Mouse (Mus musculus): ENCODE data around the gene Psmd9. TPM values are rescaled to one million over a fixed set of nuclear protein-coding genes. Genes with fewer than 3 reads are reported as not detected.

Gene Psmd9
- polyA plus RNA-seq, 1 experiment, result 31.0 TPM

DNA sequence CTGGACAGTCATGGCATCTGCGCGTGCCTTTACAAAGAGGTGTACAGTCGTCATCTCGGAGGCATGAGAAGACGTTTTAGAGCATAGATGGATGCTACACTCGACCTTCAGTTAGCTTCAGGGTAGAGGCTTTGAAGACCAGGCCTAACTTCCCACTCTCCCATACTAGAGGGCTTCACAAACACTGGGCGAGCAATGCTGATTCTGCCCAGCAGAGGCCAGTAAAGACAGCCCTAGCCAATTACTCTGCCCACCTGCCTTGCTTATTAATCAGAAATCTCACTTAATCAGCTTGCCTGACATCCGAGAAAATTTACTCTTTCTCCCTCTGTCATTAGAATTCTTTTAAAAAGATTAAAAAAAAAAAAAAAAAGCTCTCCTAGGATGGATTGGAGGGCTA lies 116.0 kb downstream of the Psmd9 start:
- Histone ChIP-seq H3K4me3 (ENCODE audit: insufficient read depth, low read length) (no peak overlapping the region), H3K27ac (ENCODE audit: insufficient read depth, low read depth, low read length) (no peak overlapping the region), H3K4me1 (ENCODE audit: control insufficient read depth, insufficient read depth, low read length) (peaks cover 4% of the 10 kb centered on the region)
- TF ChIP-seq POLR2A (IDR thresholded peaks at IDR 0.05; ENCODE audit: borderline replicate concordance, low read depth, low read length) (no peak), CTCF (IDR thresholded peaks at IDR 0.05; ENCODE audit: low read depth, low read length) (no peak)

DNA sequence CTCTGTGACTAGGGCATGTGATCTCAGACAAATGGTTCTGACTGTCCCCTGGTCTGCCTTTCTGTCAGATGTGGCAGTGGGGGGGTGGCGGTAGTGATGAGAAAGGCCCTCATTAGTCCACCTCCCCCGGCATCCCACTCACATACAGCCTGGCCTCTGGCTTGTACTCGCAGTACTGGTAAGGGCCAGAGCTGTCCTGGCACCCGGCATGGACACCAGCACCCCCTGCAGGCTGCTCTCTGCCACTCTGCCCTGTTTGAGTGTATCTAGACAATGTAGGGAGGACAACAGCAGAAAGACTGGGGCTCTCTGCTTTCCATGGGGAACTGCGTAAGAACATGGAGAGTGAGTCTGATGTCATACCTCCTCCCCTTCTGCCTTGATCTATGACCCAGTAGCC lies 118.9 kb downstream of the Psmd9 start:
- Histone ChIP-seq H3K4me1 (ENCODE audit: control insufficient read depth, insufficient read depth, low read length) (no peaks in the 10 kb centered on the region), H3K27ac (ENCODE audit: insufficient read depth, low read depth, low read length) (no peak overlapping the region), H3K4me3 (ENCODE audit: insufficient read depth, low read length) (no peak overlapping the region)
- TF ChIP-seq CTCF (IDR thresholded peaks at IDR 0.05; ENCODE audit: low read depth, low read length), result no peak
- no peak for TF ChIP-seq POLR2A (IDR thresholded peaks at IDR 0.05; ENCODE audit: borderline replicate concordance, low read depth, low read length)

DNA sequence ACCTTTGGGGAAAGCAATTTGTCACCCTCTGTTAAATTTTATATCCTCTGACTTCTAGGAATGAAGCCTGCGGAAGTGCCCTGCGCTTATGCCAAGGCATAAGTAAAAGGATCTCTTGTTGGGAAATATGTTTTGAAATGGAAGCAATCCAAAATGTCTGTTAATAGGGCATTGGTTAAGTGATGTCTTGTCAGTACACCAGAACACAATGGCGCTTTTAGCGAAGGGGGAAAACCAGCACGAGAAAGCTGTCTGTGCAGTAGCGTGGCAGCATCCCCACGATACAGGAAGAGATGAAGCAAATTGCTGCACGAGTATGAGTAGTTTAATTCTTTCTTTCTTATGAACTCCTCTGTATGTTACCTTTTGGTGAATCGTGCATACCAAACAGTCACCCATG lies 125.4 kb downstream of the Psmd9 start:
- no peaks in the 10 kb centered on the region for H3K4me1 ChIP-seq (ENCODE audit: control insufficient read depth, insufficient read depth, low read length)
- H3K27ac ChIP-seq (ENCODE audit: insufficient read depth, low read depth, low read length), result no peak overlapping the region
- H3K4me3 ChIP-seq (ENCODE audit: insufficient read depth, low read length), result no peak overlapping the region
- no peak for TF ChIP-seq POLR2A (IDR thresholded peaks at IDR 0.05; ENCODE audit: borderline replicate concordance, low read depth, low read length)
- no peak for TF ChIP-seq CTCF (IDR thresholded peaks at IDR 0.05; ENCODE audit: low read depth, low read length)

DNA sequence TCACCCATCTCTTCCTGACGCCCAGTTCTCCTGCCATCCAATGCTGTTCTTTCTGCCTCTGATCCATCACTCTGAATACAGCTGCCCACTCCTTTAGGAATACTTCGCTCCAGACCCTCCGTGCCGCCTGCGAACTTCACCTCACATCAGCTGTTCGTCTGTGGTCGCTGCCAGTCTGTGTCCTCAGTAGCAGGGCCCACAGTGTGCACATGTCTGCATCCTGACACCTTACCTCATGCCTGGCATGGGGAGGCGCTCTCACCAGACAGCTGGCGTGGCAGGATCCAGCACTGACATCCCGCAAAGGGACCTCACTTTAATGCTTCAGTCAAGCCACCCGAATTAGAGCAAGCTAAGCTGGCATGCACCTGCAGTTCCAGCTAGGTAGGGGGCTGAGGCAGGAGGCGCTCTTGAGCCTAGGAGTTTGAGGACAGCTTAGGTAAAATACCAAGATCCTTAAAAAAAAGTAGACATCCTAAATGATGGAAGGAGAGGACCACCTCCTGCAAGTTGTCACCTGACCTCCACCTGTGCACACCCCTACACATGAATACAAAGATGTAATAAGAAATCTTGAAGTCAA lies 127.1 kb downstream of the Psmd9 start:
- TF ChIP-seq CTCF (IDR thresholded peaks at IDR 0.05; ENCODE audit: low read depth, low read length), result no peak
- TF ChIP-seq POLR2A (IDR thresholded peaks at IDR 0.05; ENCODE audit: borderline replicate concordance, low read depth, low read length), result no peak
- H3K27ac ChIP-seq (ENCODE audit: insufficient read depth, low read depth, low read length), result no peak overlapping the region
- H3K4me3 ChIP-seq (ENCODE audit: insufficient read depth, low read length), result no peak overlapping the region
- no peaks in the 10 kb centered on the region for H3K4me1 ChIP-seq (ENCODE audit: control insufficient read depth, insufficient read depth, low read length)

DNA sequence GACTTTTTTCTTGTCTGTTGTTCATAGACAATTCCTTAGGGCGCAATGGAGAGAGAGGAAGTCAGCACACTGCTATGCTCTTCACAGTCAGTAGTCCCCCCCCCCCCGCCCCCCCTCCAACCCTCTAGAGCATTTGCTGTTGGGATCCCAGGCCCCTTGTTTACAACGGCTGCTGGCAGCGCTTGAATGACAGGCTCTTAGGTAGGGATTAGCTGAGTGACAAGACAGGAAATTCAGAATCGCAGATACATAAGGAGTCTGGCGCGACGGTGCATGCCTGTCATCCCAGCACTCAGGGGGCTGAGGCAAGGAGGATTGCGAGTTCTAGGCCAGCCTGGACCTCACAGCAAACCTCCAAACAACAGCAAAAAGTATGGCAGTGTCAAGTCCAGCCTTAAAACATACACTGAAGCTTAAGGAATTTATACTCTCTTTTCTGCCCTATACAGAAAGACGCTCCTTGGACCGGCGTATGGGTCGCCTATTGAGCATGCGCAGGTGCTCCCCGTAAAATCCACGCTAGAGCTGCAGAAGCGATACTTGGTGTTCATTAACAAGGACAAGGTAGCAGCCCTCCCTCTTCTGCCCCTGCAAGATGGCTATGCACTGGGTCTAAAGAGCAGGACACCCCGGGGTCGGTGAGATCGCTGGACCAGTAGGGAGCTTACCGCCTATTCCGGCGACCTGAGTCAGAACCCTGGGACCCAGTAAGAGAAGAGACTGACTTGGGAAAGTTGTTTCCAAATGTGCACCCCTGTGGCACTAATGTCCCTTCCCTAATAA lies 128.0 kb downstream of the Psmd9 start:
- no peaks in the 10 kb centered on the region for H3K4me1 ChIP-seq (ENCODE audit: control insufficient read depth, insufficient read depth, low read length)
- H3K4me3 ChIP-seq (ENCODE audit: insufficient read depth, low read length), result no peak overlapping the region
- TF ChIP-seq POLR2A (IDR thresholded peaks at IDR 0.05; ENCODE audit: borderline replicate concordance, low read depth, low read length) (no peak), CTCF (IDR thresholded peaks at IDR 0.05; ENCODE audit: low read depth, low read length) (no peak)
- no peak overlapping the region for H3K27ac ChIP-seq (ENCODE audit: insufficient read depth, low read depth, low read length)

DNA sequence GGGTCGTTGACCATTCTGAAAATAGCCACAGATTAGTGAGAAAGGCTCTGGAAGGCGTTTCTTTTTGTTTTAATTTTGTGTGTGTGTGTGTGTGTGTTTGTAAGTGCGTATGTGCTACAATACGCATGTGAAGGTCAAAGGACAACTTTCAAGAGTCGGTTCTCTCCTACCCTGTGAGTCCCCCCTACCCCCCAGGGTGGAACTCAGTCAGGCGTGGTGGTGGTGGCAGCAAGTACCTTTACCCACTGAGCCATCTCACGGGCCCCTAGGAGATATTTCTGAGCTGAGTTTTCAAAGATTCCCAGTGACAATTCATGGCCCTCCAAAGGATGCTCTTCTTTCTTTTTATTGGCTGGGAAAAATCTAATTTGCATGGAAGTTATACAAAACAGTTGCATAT lies 128.6 kb downstream of the Psmd9 start:
- no peak overlapping the region for H3K4me3 ChIP-seq (ENCODE audit: insufficient read depth, low read length)
- no peaks in the 10 kb centered on the region for H3K4me1 ChIP-seq (ENCODE audit: control insufficient read depth, insufficient read depth, low read length)
- no peak overlapping the region for H3K27ac ChIP-seq (ENCODE audit: insufficient read depth, low read depth, low read length)
- TF ChIP-seq POLR2A (IDR thresholded peaks at IDR 0.05; ENCODE audit: borderline replicate concordance, low read depth, low read length) (no peak), CTCF (IDR thresholded peaks at IDR 0.05; ENCODE audit: low read depth, low read length) (no peak)

DNA sequence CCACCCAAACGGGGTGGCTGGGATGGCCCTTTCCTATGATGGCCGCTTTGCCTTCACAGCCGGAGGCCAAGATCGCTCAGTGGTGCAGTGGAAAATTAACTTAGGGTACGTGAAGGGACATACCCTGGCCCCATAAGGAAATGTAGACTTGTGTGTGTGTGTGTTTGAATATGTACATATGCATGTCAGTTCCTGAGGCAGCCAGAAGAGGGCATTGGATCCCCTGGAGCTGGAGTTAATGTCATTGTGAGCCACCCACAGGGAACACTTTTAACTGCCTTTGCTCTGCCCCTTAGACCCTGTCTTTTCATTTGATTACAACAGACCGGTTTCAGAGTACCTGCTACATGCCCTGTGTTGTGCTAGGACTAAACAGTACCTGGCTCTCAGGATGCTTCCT lies 129.3 kb downstream of the Psmd9 start:
- H3K4me3 ChIP-seq (ENCODE audit: insufficient read depth, low read length), result no peak overlapping the region
- TF ChIP-seq POLR2A (IDR thresholded peaks at IDR 0.05; ENCODE audit: borderline replicate concordance, low read depth, low read length) (no peak), CTCF (IDR thresholded peaks at IDR 0.05; ENCODE audit: low read depth, low read length) (peak; percentile 24; the same call in 1 of the 2 replicates)
- H3K4me1 ChIP-seq (ENCODE audit: control insufficient read depth, insufficient read depth, low read length), result no peaks in the 10 kb centered on the region
- no peak overlapping the region for H3K27ac ChIP-seq (ENCODE audit: insufficient read depth, low read depth, low read length)

Other genes with a start within 250 kb of the Psmd9 start
- 26.6 and 26.9 TPM in 2 replicates for gene Kdm2b, start 179.6 kb upstream of the Psmd9 start, polyA plus RNA-seq (2012; ENCODE audit: insufficient read depth, insufficient read length, missing spikeins)
- 59.9 and 68.5 TPM in 2 replicates for gene Orai1, start 154.3 kb upstream of the Psmd9 start, polyA plus RNA-seq (2012; ENCODE audit: insufficient read depth, insufficient read length, missing spikeins)
- not detected in 2 replicates for gene Morn3, start 122.4 kb upstream of the Psmd9 start, polyA plus RNA-seq (2012; ENCODE audit: insufficient read depth, insufficient read length, missing spikeins)
- 4.3 and 6.8 TPM in 2 replicates for gene Tmem120b, start 101.0 kb upstream of the Psmd9 start, polyA plus RNA-seq (2012; ENCODE audit: insufficient read depth, insufficient read length, missing spikeins)
- gene Rhof, start 36.7 kb upstream of the Psmd9 start, polyA plus RNA-seq (2012; ENCODE audit: insufficient read depth, insufficient read length, missing spikeins), result 1.8 and 2.7 TPM in 2 replicates
- gene Setd1b, start 27.2 kb upstream of the Psmd9 start, polyA plus RNA-seq (2012; ENCODE audit: insufficient read depth, insufficient read length, missing spikeins), result 27.3 and 28.2 TPM in 2 replicates
- not detected in 2 replicates for gene Hpd, start 13.3 kb downstream of the Psmd9 start, polyA plus RNA-seq (2012; ENCODE audit: insufficient read depth, insufficient read length, missing spikeins)
- 0.32 and 0.79 TPM in 2 replicates for gene Wdr66, start 82.7 kb downstream of the Psmd9 start, polyA plus RNA-seq (2012; ENCODE audit: insufficient read depth, insufficient read length, missing spikeins)
- gene Bcl7a, start 174.4 kb downstream of the Psmd9 start, polyA plus RNA-seq (2012; ENCODE audit: insufficient read depth, insufficient read length, missing spikeins), result 2.7 and 3.3 TPM in 2 replicates
- gene Mlxip, start 225.4 kb downstream of the Psmd9 start, polyA plus RNA-seq (2012; ENCODE audit: insufficient read depth, insufficient read length, missing spikeins), result 41.0 and 44.8 TPM in 2 replicates